Mouse (Mus musculus): Measurements from ENCODE around the gene Gm4064. TPM values are rescaled to one million over a fixed set of nuclear protein-coding genes. Genes with fewer than 3 reads are reported as not detected.

Gene Gm4064
- polyA plus RNA-seq (2015; fragmentation: Illumina TruSeq; extraction: RNeasy Lipid Tissue Mini Kit (QIAGEN cat#74804); ENCODE audit: insufficient read depth, low replicate concordance): not detected

GRCm38 (mm10) chrY:2796105-2796504 lies at the start of gene Gm4064:
TSS of gene Gm4064 (minus strand) at chrY:2796205.

DNA sequence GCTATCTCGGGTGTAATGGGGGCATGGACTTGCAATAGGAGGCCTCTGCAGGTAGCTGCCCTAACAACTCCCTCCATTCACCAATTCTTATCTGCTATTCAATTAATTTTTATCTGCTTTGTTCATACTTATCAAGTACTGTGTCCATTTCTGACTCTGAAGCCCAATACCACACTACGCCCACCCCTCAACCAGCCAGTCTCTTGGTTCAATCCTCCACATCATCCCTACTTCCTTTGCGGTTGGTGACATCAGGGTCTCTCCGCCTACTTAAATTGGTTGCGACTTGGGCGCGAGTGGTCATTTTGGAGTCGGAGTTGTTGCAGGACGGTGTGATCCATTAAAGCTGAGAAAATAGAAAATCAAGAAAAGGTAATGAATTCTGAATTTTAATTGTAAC lies 34.4 kb upstream of the Gm4064 start, which contains the start of the genes Rbmy and Gm10256:
Gene Rbmy (plus strand): TSS at position 301 of the 400 bp plus-strand sequence.
Gene Gm10256 (plus strand): TSS at position 320 of the 400 bp plus-strand sequence.

Other genes starting within 250 kb of the Gm4064 start
- gene H2al2c, start 197.1 kb downstream of the Gm4064 start, polyA plus RNA-seq (2015; fragmentation: Illumina TruSeq; extraction: RNeasy Lipid Tissue Mini Kit (QIAGEN cat#74804); ENCODE audit: insufficient read depth, low replicate concordance): not detected
- not detected for gene Sry, start 132.5 kb downstream of the Gm4064 start, polyA plus RNA-seq (2015; fragmentation: Illumina TruSeq; extraction: RNeasy Lipid Tissue Mini Kit (QIAGEN cat#74804); ENCODE audit: insufficient read depth, low replicate concordance)
- gene H2al2b, start 75.5 kb downstream of the Gm4064 start, polyA plus RNA-seq (2015; fragmentation: Illumina TruSeq; extraction: RNeasy Lipid Tissue Mini Kit (QIAGEN cat#74804); ENCODE audit: insufficient read depth, low replicate concordance): not detected
- not detected for gene Rbmy, start 34.5 kb upstream of the Gm4064 start, polyA plus RNA-seq (2015; fragmentation: Illumina TruSeq; extraction: RNeasy Lipid Tissue Mini Kit (QIAGEN cat#74804); ENCODE audit: insufficient read depth, low replicate concordance)
- not detected for gene Gm10256, start 34.5 kb upstream of the Gm4064 start, polyA plus RNA-seq (2015; fragmentation: Illumina TruSeq; extraction: RNeasy Lipid Tissue Mini Kit (QIAGEN cat#74804); ENCODE audit: insufficient read depth, low replicate concordance)
- gene Gm10352, start 104.8 kb upstream of the Gm4064 start, polyA plus RNA-seq (2015; fragmentation: Illumina TruSeq; extraction: RNeasy Lipid Tissue Mini Kit (QIAGEN cat#74804); ENCODE audit: insufficient read depth, low replicate concordance): not detected
- not detected for gene Gm29289, start 136.4 kb upstream of the Gm4064 start, polyA plus RNA-seq (2015; fragmentation: Illumina TruSeq; extraction: RNeasy Lipid Tissue Mini Kit (QIAGEN cat#74804); ENCODE audit: insufficient read depth, low replicate concordance)

Data from spleen, adult 10 weeks (tissue).